Mouse (Mus musculus) right cerebral cortex, adult 2 months (tissue): Measurements from ENCODE around the gene Gipc3.

Experiments used
- DNase-seq, 2 experiments: peaks; one replicate each; pipeline ENCODE4 v3.0.0; 2021 to 2022; ENCODE audit warnings: low spot score in 2 of 2

Gipc3 gene

DNA sequence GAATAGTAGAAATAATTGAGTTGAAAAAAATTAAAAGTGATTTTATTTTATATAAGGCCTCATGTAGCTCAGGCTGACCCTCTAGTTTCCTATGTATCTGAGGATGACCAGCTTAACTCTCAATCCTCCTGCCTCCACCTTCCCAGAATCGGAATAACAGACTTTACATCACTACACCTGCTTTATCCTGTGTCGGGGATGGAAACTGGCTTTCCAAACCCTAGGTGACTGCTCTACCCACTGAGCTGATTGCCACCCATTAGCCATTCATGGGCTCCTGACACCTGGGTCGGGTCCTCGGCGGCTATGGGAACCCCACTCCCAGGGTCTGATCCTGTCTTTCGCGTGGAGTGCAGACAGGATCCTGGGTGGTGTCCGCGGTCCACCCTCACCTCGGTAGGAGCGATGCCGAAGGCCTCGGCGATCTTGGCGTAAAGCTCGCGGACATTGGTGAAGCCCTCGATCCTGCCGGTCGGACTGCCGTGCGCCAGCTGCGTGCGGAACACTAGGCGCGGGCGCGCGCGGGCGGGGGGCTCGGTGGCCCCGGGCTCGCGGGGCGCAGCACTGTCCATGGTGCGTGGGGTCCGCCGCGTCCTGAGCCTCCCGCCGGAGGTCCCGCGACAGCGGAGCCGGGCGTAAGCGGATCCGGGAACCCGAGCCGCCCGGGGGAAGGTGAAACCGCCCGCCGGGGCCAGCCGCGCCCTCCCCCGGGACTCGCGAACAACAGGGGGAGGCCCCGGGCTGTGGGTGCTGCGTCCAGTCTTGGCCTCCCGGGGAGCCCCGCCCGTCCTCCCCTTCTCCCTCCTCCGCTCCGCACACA, at the start of gene Gipc3:
TSS of gene Gipc3 (minus strand) at position 581 of the 820 bp plus-strand sequence.
- no peak for DNase-seq

DNA sequence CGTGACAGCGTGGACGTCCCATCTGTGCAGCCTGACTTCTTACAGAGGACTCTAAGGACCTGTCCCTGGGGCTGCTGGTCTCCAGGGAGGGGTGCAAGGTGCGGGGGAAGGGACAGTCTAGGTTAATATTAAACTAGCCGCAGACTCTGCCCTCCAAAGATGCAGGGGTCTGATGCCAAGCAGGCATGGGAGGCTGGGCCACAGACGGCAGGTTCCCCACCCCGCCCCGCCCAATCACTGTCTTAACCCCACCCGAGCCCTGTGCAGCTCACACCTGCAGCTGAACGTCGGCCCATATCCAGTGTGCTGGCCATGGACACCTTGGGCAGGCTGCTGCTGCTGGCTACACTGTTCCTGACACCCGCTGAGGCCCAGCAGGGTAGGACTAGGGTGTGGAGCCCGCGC, 49.7 kb upstream of the Gipc3 start, which contains the start of gene Smim24:
TSS of gene Smim24 (plus strand) at position 271 of the 405 bp plus-strand sequence.
- DNase-seq = no peak

DNA sequence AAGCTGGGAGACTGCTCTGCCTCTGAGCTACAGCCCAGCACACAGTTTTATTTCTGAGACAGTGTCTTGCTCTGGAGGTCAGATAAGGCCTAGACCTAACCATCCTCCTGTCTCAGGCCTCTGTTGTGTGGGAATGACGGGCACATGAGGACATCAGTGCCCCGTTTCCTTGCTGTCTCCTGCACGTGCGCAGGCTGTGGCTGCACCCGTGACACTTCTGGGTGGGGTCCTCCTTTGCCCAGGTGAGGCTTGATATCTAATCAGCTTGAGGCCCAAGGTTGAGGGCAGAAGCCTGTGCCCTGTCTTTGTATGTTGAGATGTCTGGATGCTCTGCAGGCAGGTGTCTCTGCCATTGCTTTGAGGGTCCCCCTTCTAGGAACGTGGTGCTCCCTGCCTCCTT, 49.2 kb upstream of the Gipc3 start:
- DNase-seq = no peak

DNA sequence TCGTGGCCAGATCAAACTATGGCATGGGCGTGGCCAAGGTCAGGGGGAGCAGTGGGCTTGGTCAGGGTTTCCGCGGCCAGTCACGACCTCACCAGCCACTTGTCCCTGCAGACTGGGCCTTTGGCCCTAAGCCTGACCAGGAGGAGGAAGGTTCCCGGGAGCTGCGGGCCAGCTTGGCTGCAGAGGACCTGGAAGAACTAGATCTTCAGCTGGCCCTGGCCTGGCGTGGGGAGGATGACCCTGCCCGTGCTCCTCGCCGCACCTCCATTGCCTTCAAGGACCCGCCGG, 47.6 kb upstream of the Gipc3 start:
- DNase-seq = no peak

DNA sequence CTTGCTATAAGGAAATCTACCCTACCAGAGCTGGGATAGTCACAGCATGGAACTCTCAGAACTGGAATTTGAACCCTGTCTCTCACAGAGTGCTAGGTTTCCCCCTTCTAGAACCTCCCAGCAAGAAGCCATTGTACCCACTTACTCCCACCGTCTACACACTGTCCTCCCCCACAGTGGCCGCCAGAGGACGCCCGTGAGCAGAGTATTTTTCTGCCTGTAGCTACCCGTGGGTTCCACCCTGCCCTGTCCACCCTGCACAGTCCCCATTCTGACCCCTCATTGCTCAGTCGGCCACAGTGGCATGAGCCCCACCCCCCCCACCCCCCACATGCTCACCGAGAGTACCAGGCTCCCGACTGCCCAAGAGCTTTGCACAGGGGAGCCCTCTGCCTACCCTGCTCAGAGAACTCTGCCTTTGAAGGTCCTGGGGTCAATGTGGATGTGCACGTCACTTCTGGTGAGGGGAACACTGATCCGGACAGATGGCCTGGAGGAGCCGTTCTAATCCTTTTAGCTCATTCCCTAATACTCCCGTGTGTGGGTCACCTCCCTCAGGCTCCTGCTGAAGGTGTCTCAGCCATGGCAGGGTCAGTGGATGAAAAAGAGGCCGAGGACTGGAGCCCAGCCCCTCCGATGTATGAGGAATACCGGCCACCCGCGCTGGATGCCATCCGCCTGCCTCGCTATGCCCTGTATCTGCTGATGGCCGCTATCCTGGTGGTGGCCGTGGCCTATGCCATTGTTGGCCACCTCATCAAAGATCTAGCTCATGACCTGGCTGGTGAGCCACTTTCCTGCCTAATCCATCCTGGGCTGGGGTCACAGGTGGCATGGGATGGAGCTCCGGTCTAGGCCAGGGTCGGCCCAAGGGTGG, 47.0 kb upstream of the Gipc3 start:
- DNase-seq = peak; percentile 71 to 78

DNA sequence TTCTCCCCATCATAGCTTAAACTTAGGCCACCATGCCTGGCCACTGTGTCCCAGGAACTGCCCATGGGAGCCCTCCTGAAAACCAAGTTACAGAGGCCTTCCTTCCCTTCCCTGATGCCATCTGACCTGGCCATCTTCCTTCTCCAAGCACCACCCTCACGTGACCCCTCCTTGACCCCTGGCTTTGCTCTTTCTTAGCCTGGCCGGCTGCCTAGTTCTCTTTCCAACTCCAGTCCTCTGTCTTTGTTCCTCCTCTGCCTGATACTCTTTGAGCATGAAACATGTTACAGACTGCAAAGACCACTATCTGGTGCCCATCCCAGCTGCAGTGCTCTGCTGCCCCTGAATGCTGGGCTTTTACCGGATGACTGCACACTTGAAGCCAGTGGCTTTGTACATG, 46.3 kb upstream of the Gipc3 start:
- DNase-seq = no peak

DNA sequence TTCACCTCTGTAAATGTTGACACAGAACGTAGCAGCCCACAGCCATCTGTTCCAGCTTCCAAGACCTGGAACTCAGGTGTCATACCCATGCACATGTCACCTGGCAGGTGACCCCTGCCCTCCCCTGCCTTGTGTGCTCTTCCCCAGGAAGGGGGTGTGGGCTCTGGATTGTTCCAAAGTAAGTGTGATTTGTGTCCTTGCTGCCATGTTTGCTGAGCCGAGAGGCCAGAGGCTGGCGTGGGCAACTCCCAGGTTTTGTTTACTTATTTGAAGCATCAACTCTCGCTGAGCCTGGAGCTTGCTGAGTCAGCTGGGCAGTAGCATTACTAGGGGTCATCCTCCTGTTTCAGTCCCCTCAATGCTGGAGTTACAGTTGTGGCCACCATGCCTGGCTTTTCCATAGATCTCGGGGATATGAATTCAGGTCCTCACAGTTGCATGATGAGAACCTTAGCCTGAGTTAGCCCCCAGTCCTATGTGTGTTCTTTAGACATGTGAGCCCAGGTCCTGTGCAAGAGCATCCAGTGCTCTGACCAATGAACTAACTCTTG, 45.5 kb upstream of the Gipc3 start, which contains the start of gene Gm48552:
TSS of gene Gm48552 (plus strand) at position 501 of the 551 bp plus-strand sequence.
- no peak for DNase-seq

DNA sequence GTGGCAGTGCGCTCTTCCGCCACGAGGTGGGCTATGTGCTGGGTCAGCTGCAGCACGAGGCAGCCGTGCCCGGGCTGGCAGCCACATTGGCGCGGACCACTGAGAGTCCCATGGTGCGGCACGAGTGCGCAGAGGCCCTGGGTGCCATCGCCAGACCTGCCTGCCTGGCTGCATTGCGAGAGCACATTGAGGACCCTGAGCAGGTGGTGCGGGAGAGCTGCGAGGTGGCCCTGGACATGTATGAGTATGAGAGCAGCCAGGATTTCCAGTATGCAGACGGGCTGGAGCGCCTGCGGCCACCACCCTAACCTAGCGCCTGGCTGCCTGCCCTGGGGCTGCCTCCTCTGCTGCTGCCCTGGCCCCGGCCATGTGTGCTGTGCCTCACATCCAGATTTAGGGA, 44.6 kb upstream of the Gipc3 start:
- DNase-seq = no peak

DNA sequence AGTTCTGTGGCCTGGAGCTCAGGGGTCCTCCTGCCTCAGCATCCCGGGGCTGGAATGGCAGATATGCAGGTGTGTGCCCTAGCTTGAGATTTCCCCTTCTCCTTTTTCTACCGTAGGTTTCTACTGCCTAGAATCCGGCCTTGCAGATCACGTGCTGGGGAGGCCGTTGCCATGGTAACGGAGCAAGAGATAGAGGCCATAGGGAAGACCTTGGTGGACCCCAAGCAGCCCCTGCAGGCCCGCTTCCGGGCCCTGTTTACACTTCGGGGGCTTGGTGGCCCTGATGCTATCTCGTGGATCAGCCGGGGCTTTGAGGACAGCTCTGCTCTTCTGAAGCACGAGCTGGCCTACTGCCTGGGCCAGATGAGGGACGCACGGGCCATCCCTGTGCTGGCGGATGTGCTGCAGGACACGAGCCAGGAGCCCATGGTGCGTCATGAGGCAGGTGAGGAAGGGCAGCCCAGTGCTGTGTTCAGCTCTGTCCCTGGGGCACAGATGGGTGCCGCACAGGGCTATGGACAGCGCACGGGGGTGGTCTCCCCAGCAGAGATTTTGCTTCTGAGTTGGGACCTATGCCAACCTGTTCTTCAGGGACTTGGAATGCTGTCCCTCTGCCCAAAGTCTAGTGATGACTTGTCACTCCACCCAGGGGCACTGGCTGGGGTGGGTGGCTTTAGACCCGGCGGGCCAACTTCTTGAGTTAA, 42.7 kb upstream of the Gipc3 start:
- DNase-seq = no peak

DNA sequence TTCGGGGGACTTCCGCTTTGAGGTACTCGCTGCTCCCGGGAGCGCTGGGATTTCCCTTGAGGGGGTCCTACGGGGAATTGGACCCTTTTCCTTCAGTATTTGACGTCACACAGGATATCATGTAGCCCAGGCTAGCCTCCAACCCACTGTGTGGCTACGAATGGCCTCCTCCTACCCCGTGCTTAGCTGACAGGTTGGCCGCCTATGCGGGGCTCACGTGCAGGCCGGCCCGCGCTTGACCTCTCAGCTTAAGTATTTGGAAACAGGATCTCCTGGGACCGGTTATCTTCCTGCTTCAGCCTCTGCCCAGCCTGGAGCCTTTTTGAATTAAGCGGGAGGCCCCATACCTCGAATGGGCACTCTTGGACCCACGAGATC, 41.5 kb upstream of the Gipc3 start:
- no peak for DNase-seq

DNA sequence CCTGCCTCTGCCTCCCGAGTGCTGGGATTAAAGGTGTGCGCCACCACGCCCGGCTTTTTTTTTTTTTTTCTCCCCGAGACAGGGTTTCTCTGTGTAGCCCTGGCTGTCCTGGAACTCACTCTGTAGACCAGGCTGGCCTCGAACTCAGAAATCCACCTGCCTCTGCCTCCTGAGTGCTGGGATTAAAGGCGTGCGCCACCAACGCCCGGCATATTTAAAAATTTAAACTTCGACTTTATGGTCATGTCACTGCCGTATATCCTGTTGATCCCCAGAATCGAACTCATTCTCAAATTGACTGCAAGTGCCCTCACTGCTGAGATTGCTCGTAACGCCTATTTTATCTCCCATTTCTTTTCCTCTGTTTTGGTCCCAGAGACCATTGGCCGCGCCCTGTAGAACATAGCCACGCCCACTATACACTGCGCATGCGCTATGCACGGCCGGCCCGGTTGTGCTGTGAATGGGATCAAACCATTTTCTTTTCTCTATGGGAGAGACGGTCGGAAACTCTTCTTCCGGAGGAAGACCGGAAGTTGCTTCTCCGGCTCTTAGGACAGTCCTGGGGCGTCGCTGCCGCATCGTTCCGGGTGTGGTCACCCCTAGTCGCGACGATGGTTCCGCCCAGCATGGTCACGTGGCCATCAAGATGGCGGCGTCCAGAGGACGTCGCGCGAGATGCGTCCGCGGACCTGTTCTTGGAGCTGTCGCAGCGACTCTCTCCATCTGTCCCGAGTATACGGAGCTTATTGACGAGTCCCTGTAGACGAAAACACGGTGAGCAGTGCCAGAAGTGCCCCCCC, 40.9 kb upstream of the Gipc3 start, which contains the start of the genes Dohh and Gm48551:
TSS of gene Dohh (plus strand) at position 627 of the 803 bp plus-strand sequence.
TSS of gene Gm48551 (plus strand) at position 665 of the 803 bp plus-strand sequence.
- DNase-seq = peak; percentile 99

DNA sequence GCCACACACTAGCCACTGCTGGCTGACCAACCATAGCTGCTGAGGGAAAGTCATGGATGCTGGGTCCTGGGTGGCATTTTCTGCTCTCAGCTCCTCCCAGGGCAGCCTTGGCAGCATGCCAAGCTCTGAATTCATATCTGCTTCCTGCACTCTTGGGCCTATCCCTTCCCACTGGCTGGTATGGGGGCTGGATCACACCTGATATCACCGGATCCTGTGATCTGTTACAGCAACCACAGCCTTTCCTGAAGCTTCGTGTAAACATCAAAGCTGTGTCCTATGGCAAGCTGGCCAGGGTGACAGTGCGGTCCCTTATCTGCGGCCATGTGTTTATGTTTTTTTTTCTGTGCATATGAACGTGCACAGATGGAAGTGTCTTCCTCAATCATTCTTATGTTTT, 39.0 kb upstream of the Gipc3 start:
- no peak for DNase-seq

DNA sequence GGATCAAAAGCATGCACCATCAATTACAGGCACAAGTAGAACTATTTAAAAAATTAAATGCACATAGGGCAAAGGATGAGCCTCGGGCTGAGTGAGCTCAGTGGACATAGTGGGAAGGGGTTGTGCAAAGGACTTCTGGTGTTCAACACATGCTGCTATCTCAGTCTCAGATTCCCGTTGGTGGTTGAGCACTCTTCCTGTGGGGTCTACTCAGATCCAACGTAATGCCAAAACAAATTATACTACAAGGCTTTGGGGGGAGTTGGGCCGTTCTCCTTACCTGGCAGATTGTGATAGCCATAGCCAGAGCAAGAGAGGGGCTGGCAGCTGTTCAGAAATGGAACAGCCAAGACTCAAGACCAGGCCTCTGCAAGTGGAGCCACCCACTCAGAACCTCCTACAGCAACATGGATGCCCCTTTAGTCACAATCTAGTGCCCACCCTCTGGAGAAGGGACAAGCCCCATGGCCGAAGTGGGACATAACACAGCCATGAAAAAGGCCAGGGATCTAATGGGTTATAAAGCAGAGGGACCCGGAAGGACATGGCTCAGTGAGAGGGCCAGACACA, 36.8 kb upstream of the Gipc3 start:
- DNase-seq = no peak

DNA sequence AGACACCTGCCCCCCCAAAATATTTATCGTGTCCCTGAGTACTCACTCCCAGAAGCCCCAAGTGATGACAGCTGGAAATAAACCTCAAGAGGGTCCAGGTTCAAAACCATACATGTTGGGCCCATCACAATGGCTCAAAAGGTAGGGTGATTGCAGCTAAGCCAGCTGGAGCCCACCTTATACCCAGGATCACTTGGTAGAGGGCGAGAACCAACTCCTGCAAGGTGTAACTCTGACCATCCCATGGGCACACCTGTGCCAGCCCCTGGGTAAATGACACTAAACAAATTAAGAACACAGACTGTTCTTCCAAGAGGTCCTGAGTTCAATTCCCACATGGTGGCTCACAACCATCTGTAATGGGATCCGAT, 36.1 kb upstream of the Gipc3 start:
- DNase-seq = no peak

DNA sequence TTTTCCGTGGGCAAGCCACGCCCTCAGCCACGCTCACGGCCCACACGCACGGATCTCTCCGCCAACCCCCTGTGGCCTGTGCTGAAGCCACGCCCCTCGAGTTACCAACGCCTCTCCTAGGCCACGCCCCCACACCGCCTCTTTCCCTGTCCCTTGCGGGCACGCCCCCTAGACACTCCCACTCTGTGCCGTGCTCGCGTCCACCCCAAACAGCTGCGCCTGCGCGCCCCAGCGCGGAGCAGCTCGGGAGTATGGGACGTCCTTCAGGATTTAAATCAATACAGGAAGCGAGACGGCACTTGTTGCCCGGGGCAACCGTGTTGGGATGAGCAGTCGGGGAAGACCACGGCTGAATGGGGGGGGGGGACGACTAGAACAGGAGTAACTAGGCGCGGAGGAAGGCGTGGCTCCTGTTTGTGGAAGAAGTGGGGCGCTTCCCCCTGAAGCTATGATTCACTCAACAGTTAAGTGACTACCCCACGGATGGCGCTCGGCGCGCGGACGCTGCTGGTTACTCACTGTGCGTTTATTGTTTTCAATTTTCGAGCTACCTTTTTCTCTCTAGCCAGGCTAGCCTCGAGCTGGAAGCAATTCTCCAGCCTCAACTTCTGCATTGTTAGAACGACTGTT, 35.6 kb upstream of the Gipc3 start:
- peak; percentile 100 for DNase-seq

DNA sequence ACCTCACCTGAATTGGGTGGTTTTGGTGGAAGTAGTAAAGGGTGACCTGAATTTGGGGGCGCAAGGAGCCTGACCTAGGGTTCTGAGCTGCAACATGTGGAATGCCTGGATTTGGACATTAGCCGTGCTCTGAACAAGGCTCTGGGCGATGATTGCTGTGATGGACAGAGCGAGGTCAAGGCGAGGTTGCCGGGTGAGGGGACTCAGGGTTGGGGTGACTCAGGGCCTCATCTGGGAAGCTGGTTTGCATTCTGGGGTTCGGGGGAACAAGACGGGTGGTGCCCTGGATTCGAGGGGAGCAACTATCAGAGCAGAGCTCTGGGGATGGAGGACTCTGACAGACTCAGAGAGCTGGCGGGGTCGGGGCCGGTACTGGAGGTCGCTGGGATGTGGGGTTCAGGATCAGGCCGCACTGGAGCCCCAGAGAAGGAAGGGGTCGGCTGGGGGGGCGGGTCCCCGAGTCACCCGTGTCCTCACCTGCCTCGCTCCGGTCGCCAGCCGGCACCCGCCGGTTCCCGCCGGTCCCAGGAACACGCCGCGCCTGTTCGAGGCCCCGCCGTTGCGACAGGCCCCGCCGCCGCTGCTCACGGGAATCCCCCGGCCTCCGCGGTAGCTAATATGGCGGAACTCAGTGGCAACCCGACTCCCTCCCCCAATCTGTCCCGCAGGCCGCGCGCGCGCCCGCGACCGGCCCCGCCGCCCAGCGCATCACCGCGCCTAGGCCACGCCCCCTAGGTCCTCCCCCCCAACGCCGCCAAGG, 34.9 kb upstream of the Gipc3 start, which contains the start of gene Fzr1:
TSS of gene Fzr1 (minus strand) at position 724 of the 760 bp plus-strand sequence.
- no peak for DNase-seq

DNA sequence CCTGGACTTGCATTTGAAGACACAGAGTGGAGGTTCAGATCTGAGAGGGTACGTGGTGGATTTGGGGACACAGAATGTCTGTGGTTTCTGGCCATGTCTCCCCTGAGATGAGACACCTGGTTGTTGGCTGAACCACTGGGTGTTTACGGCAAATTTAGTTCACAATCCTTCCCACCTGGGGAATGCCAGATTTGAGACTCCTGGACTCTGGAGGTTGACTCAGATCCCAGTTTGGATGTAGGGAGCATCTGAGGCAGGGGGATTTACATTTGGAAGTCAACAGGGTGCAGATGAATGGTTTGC, 34.2 kb upstream of the Gipc3 start:
- DNase-seq = no peak

DNA sequence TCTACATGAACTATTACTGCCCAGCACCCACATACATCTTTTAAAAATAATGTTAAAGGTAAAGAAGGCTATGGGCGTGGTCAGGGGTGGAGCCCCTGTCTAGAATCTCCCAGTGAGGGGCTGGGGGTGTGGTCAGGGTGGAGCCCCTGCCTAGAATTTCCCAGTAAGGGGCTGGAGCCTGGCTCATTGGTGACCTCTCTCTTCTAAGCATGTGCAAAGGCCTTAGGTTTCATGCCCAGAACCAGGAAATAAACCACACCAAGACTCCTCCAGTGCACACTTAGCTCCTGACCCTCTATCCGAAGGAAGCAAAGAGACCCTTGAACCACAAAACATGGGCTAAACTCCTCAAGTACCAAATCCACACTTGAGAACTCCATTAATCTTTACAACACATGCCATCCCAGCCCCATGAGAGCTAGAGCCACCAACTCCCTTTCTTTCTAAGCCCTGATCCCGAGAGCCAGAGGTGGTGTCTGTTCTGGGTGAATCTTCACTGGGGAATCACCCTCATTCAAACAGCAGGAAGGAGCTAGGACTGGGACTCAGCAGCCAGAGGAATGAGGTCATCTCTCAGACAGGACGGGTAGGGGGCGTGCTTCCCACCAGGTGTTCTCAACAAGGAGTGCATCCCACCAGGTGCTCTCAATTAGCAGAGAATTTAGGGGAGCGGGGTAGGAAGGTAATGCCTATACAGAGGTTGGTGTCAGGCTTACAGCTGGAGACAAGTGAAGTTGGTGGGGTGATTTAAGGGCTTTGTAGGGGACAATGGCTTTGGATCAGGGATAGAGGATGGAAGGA, 33.7 kb upstream of the Gipc3 start:
- DNase-seq = no peak

DNA sequence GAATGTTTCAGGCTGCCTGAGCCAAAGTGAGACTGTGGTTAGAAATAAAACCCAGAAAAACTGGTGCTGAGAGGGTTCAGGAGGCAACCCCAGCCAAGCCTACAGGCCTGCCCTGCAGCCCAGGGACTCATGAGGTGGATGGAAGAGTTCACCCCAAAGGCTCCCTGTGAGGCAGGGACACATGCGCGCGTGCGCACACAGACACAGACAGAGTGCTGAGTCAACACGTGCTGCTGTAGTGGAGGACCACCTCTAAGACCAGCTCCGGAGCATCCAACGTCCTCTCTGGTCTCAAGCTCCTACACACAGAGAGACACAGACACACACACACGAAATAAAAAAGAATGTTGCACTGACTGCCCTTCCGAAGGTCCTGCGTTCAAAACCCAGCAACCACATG, 32.3 kb upstream of the Gipc3 start:
- no peak for DNase-seq
